Mouse (Mus musculus) CH12.LX (cell line): ENCODE measurements around the gene Dgcr2. TPM values are rescaled to one million over a fixed set of nuclear protein-coding genes. Genes with fewer than 3 reads are reported as not detected.
A peak's percentile ranks its signal among the peaks of the same experiment; 100 is the strongest.

Experiments used
- DNase-seq: peaks from one replicate; pipeline ENCODE4 v3.0.0-alpha.2; 2013; ENCODE audit errors: extremely low read depth
- H3K27ac ChIP-seq: 2 replicates; pipeline ENCODE4 v1.5.1; 2012; ENCODE audit warnings: low read depth, mild to moderate bottlenecking, control low read depth, moderate library complexity; ENCODE audit not compliant: insufficient read depth
- H3K27me3 ChIP-seq: replicated peaks from 2 replicates; pipeline ENCODE3; 2012; ENCODE audit warnings: inconsistent platforms
- H3K36me3 ChIP-seq, 2 experiments: replicated peaks in 1 of 2; 2 replicates each; pipeline versions ENCODE3 to v1.6.1; 2012; ENCODE audit warnings: inconsistent platforms in 1 of 2, low read length in 1 of 2, mild to moderate bottlenecking in 1 of 2, mixed read lengths in 1 of 2, moderate library complexity in 1 of 2; ENCODE audit not compliant: control insufficient read depth in 1 of 2, insufficient read depth in 1 of 2
- H3K4me1 ChIP-seq, 2 experiments: 2 replicates each; pipeline ENCODE4 v1.6.1; 2012; ENCODE audit warnings: inconsistent platforms in 1 of 2, moderate library complexity in 1 of 2; ENCODE audit not compliant: insufficient read depth in 2 of 2, control insufficient read depth in 1 of 2
- H3K4me2 ChIP-seq: 2 replicates; pipeline ENCODE4 v1.6.1; 2012; ENCODE audit warnings: low read depth, mild to moderate bottlenecking, control low read depth; ENCODE audit not compliant: poor library complexity, insufficient read depth, severe bottlenecking
- H3K4me3 ChIP-seq, 3 experiments: fragments of 150-350 bp in 1 of 3; sonication (generic) in 1 of 3; replicated peaks in 1 of 3; 2 replicates each; pipeline versions ENCODE3 to v1.5.1; 2011 to 2012; ENCODE audit warnings: low read depth in 2 of 3, low read length in 2 of 3, mild to moderate bottlenecking in 2 of 3, moderate library complexity in 2 of 3, control low read depth in 1 of 3, improper control_type of control experiment in 1 of 3, inconsistent platforms in 1 of 3, mixed read lengths in 1 of 3; ENCODE audit not compliant: poor library complexity in 1 of 3
- H3K79me2 ChIP-seq: replicated peaks from 2 replicates; pipeline ENCODE4 v1.6.1; 2012; ENCODE audit warnings: mild to moderate bottlenecking, moderate library complexity; ENCODE audit not compliant: control insufficient read depth, poor library complexity, insufficient read depth, severe bottlenecking; ENCODE audit errors: extremely low read depth
- H3K9ac ChIP-seq: 2 replicates; pipeline ENCODE4 v1.6.1; 2012; ENCODE audit warnings: low read depth, mild to moderate bottlenecking, control low read depth, moderate library complexity; ENCODE audit not compliant: insufficient read depth
- H3K9me3 ChIP-seq: replicated peaks from 2 replicates; pipeline ENCODE3; 2012; ENCODE audit warnings: low read length, inconsistent platforms, mixed read lengths
- BHLHE40 ChIP-seq: IDR thresholded peaks from 2 replicates; pipeline ENCODE4 v1.6.1; 2011; ENCODE audit warnings: mild to moderate bottlenecking, low read depth, low read length, improper control_type of control experiment
- CTCF ChIP-seq, 2 experiments: IDR thresholded peaks in 1 of 2; conservative IDR thresholded peaks in 1 of 2; 2 replicates each; pipeline ENCODE4 v1.5.1; 2011 to 2012; ENCODE audit warnings: low read depth in 2 of 2, low read length in 2 of 2, improper control_type of control experiment in 1 of 2, inconsistent platforms in 1 of 2, mild to moderate bottlenecking in 1 of 2, moderate library complexity in 1 of 2
- E2F4 ChIP-seq: IDR thresholded peaks from 2 replicates; pipeline ENCODE4 v1.6.1; 2011; ENCODE audit warnings: low read depth, low read length, improper control_type of control experiment; ENCODE audit not compliant: insufficient replicate concordance
- ELF1 ChIP-seq: IDR thresholded peaks from 2 replicates; pipeline ENCODE4 v1.6.1; 2014; ENCODE audit warnings: low read depth, mild to moderate bottlenecking, inconsistent platforms, low read length, improper control_type of control experiment
- EP300 ChIP-seq: IDR thresholded peaks from 2 replicates; pipeline ENCODE4 v1.6.1; 2011; ENCODE audit warnings: low read length, improper control_type of control experiment
- GABPA ChIP-seq: IDR thresholded peaks from 2 replicates; pipeline ENCODE4 v1.6.1; 2012; ENCODE audit warnings: low read depth, low read length, improper control_type of control experiment, inconsistent platforms; ENCODE audit not compliant: insufficient replicate concordance
- HCFC1 ChIP-seq: IDR thresholded peaks from 2 replicates; pipeline ENCODE4 v1.6.1; 2012; ENCODE audit warnings: low read depth, mild to moderate bottlenecking, inconsistent platforms, low read length, improper control_type of control experiment
- IRF4 ChIP-seq: IDR thresholded peaks from 2 replicates; pipeline ENCODE4 v1.6.1; 2014; ENCODE audit warnings: low read depth, mild to moderate bottlenecking, inconsistent platforms, low read length, improper control_type of control experiment
- JUN ChIP-seq: IDR thresholded peaks from 2 replicates; pipeline ENCODE4 v1.6.1; 2011; ENCODE audit warnings: low read depth, mild to moderate bottlenecking, low read length, improper control_type of control experiment, moderate library complexity; ENCODE audit not compliant: insufficient read depth
- JUND ChIP-seq: conservative IDR thresholded peaks from 2 replicates; pipeline ENCODE4 v1.6.1; 2011; ENCODE audit warnings: low read depth, low read length, improper control_type of control experiment
- KAT2A ChIP-seq: IDR thresholded peaks from 2 replicates; pipeline ENCODE4 v1.6.1; 2012; ENCODE audit warnings: low read length, improper control_type of control experiment, inconsistent platforms; ENCODE audit not compliant: insufficient replicate concordance
- MAFK ChIP-seq: IDR thresholded peaks from 2 replicates; pipeline ENCODE4 v1.6.1; 2011; ENCODE audit warnings: low read length, improper control_type of control experiment; ENCODE audit not compliant: insufficient replicate concordance
- MAX ChIP-seq: IDR thresholded peaks from 2 replicates; pipeline ENCODE4 v1.6.1; 2011; ENCODE audit warnings: low read length, improper control_type of control experiment
- MAZ ChIP-seq: IDR thresholded peaks from 2 replicates; pipeline ENCODE4 v1.6.1; 2012; ENCODE audit warnings: low read depth, mild to moderate bottlenecking, inconsistent platforms, low read length, improper control_type of control experiment, moderate library complexity
- MXI1 ChIP-seq: IDR thresholded peaks from 2 replicates; pipeline ENCODE4 v1.6.1; 2011; ENCODE audit warnings: mild to moderate bottlenecking, low read depth, low read length, improper control_type of control experiment
- MYC ChIP-seq: IDR thresholded peaks from 2 replicates; pipeline ENCODE4 v1.6.1; 2011; ENCODE audit warnings: low read depth, mild to moderate bottlenecking, improper control_type of control experiment, low read length
- NELFE ChIP-seq: IDR thresholded peaks from 2 replicates; pipeline ENCODE4 v1.6.1; 2011; ENCODE audit warnings: low read depth, low read length, improper control_type of control experiment
- PAX5 ChIP-seq: IDR thresholded peaks from 2 replicates; pipeline ENCODE4 v1.6.1; 2012; ENCODE audit warnings: low read length, inconsistent platforms, mixed read lengths
- POLR2A ChIP-seq: IDR thresholded peaks from 2 replicates; pipeline ENCODE4 v1.6.1; 2011; ENCODE audit warnings: low read depth, mild to moderate bottlenecking, improper control_type of control experiment, low read length
- POLR2AphosphoS2 ChIP-seq: IDR thresholded peaks from 2 replicates; pipeline ENCODE4 v1.6.1; 2011; ENCODE audit warnings: low read depth, low read length, improper control_type of control experiment
- RAD21 ChIP-seq: IDR thresholded peaks from 2 replicates; pipeline ENCODE4 v1.6.1; 2011; ENCODE audit warnings: low read depth, mild to moderate bottlenecking, low read length, improper control_type of control experiment, moderate library complexity
- RCOR1 ChIP-seq: conservative IDR thresholded peaks from 2 replicates; pipeline ENCODE4 v1.6.1; 2012; ENCODE audit warnings: low read depth, mild to moderate bottlenecking, inconsistent platforms, low read length, improper control_type of control experiment
- SMC3 ChIP-seq: IDR thresholded peaks from 2 replicates; pipeline ENCODE4 v1.6.1; 2011; ENCODE audit warnings: low read depth, low read length, improper control_type of control experiment
- TBP ChIP-seq: conservative IDR thresholded peaks from 2 replicates; pipeline ENCODE4 v1.6.1; 2011; ENCODE audit warnings: low read depth, low read length, improper control_type of control experiment
- TCF12 ChIP-seq: IDR thresholded peaks from 2 replicates; pipeline ENCODE4 v1.6.1; 2014; ENCODE audit warnings: low read depth, mild to moderate bottlenecking, inconsistent platforms, low read length, improper control_type of control experiment
- USF2 ChIP-seq: conservative IDR thresholded peaks from 2 replicates; pipeline ENCODE4 v1.6.1; 2011; ENCODE audit warnings: low read depth, low read length, improper control_type of control experiment
- ZKSCAN1 ChIP-seq: IDR thresholded peaks from 2 replicates; pipeline ENCODE4 v1.6.1; 2012; ENCODE audit warnings: low read depth, inconsistent platforms, low read length, improper control_type of control experiment, borderline replicate concordance
- ZMIZ1 ChIP-seq: IDR thresholded peaks from 2 replicates; pipeline ENCODE4 v1.6.1; 2012; ENCODE audit warnings: low read depth, mild to moderate bottlenecking, inconsistent platforms, low read length, improper control_type of control experiment
- ZNF384 ChIP-seq: IDR thresholded peaks from 2 replicates; pipeline ENCODE4 v1.6.1; 2012; ENCODE audit warnings: low read depth, low read length, improper control_type of control experiment, inconsistent platforms
- dilution Hi-C: fragments of 300-500 bp; cut with MboI; formaldehyde crosslinking; loops from 2 replicates; pipeline ENCODE4 v1.14.3; 2020; ENCODE audit warnings: low sequenced_read_pairs; ENCODE audit not compliant: extremely low pct_unique_long_range_greater_than_20kb, extremely low pct_ligation_motif_present
- in situ Hi-C: fragments of 300-500 bp; cut with MboI; formaldehyde crosslinking; loops from 3 replicates; pipeline ENCODE4 v1.14.3; 2019; ENCODE audit warnings: low sequenced_read_pairs, low pct_ligation_motif_present, low pct_unique_long_range_greater_than_20kb, mixed read lengths
- polyA plus RNA-seq: library from polyadenylated mRNA; unstranded; fragments of >175 nt; gene quantifications from 2 replicates; pipeline ENCODE4 v1.2.1, GENCODE M21; 2012; ENCODE audit warnings: low read depth; ENCODE audit not compliant: insufficient read length
- total RNA-seq, 2 experiments: library from RNA; depleted of rRNA; stranded (reverse); fragments of 300-350 nt in 1 of 2; fragments of >200 nt in 1 of 2; gene quantifications; 2 replicates each; pipeline ENCODE4 v1.2.3; 2012 to 2014

Dgcr2 gene
- total and polyA plus RNA-seq, 3 experiments: 41.5 to 54.8 (median 48.0) TPM

GRCm38 (mm10) chr16:17928627-17929104 is 30.3 kb upstream of the Dgcr2 start:
- H3K27me3 ChIP-seq: peaks cover 3% of the 10 kb centered on the region
- dilution Hi-C loops (no loop called here), in situ Hi-C loops (no loop called here)
- H3K79me2 ChIP-seq: no peaks in the 10 kb centered on the region
- H3K27ac ChIP-seq: peak overlapping the region; percentile 43
- TF ChIP-seq MAFK (no peak), JUN (no peak), MXI1 (no peak), MYC (0 out of 2 replicates have a peak, but pooled peaks have one; percentile 41), SMC3 (peak; percentile 61), EP300 (no peak), HCFC1 (peak; percentile 56; the same call in 1 of the 2 replicates), NELFE (peak; percentile 31; the same call in 1 of the 2 replicates), E2F4 (no peak), CTCF (conservative IDR thresholded peaks at IDR 0.05 in 1 of 2, IDR thresholded peaks at IDR 0.05 in 1 of 2; ENCODE audit: low read depth in 2 of 2, low read length in 2 of 2) (peak in 1 of 2 experiments; percentile 96; a peak in 2 of 4 replicates), ZNF384 (no peak), ZMIZ1 (peak; percentile 24; the same call in 1 of the 2 replicates), ELF1 (peak; percentile 14; the same call in 1 of the 2 replicates), GABPA (no peak), RCOR1 (no peak), JUND (no peak), ZKSCAN1 (no peak), USF2 (no peak), POLR2AphosphoS2 (0 out of 2 replicates have a peak, but pooled peaks have one; percentile 20), TBP (0 out of 2 replicates have a peak, but pooled peaks have one; percentile 41), MAZ (0 out of 2 replicates have a peak, but pooled peaks have one; percentile 1), RAD21 (peak; percentile 54), POLR2A (0 out of 2 replicates have a peak, but pooled peaks have one; percentile 16), IRF4 (peak; percentile 62), MAX (no peak), KAT2A (no peak), PAX5 (no peak), BHLHE40 (no peak), TCF12 (no peak)
- H3K4me1 ChIP-seq: peaks cover 7 to 32% of the 10 kb centered on the region in 2 experiments
- peak overlapping the region; percentile 52 for H3K4me2 ChIP-seq
- peak overlapping the region; percentile 83 for H3K9ac ChIP-seq
- no peaks in the 10 kb centered on the region for H3K9me3 ChIP-seq
- H3K4me3 ChIP-seq: peak overlapping the region; percentile 73 to 83 (median 83)
- peak; percentile 95 for DNase-seq
- H3K36me3 ChIP-seq: peaks cover 19 to 34% of the 10 kb centered on the region in 2 experiments
